Mouse (Mus musculus): Measurements from ENCODE around the gene Gkap1.

The Gkap1 gene

GRCm38 (mm10) chr13:58201343-58201742 lies 74.2 kb downstream of the Gkap1 start:
- no peak for DNase-seq (ENCODE audit: low read depth)

GRCm38 (mm10) chr13:58197981-58198640 lies 77.4 kb downstream of the Gkap1 start:
- no peak for DNase-seq (ENCODE audit: low read depth)

GRCm38 (mm10) chr13:58197211-58197610 lies 78.3 kb downstream of the Gkap1 start:
- no peak for DNase-seq (ENCODE audit: low read depth)

GRCm38 (mm10) chr13:58194908-58195307 lies 80.6 kb downstream of the Gkap1 start:
- no peak for DNase-seq (ENCODE audit: low read depth)

- no peak for DNase-seq (ENCODE audit: low read depth)
These were observed 82.3 kb downstream of the Gkap1 start for GRCm38 (mm10) chr13:58193221-58193620.

- no peak for DNase-seq (ENCODE audit: low read depth)
These were observed 83.4 kb downstream of the Gkap1 start for GRCm38 (mm10) chr13:58192146-58192545.

- DNase-seq (ENCODE audit: low read depth): no peak
These were observed 84.0 kb downstream of the Gkap1 start for GRCm38 (mm10) chr13:58191516-58191915.

GRCm38 (mm10) chr13:58189473-58189872 lies 86.0 kb downstream of the Gkap1 start:
- DNase-seq (ENCODE audit: low read depth): no peak

- DNase-seq (ENCODE audit: low read depth): peak; percentile 82
These were observed 87.1 kb downstream of the Gkap1 start for GRCm38 (mm10) chr13:58188412-58188811.

- no peak for DNase-seq (ENCODE audit: low read depth)
These were observed 87.7 kb downstream of the Gkap1 start for GRCm38 (mm10) chr13:58187751-58188150.

- no peak for DNase-seq (ENCODE audit: low read depth)
These were observed 89.2 kb downstream of the Gkap1 start for GRCm38 (mm10) chr13:58186281-58186680.

- DNase-seq (ENCODE audit: low read depth): no peak
These were observed 91.4 kb downstream of the Gkap1 start for GRCm38 (mm10) chr13:58184111-58184510.
